Mouse (Mus musculus) cortical plate, adult 2 months (tissue): ENCODE data around the gene Ccdc85b.

Experiments used
- CTCF ChIP-seq: fragments of 200-500 bp; IDR thresholded peaks from 2 replicates; pipeline ENCODE4 v1.5.1; 2011; ENCODE audit warnings: mild to moderate bottlenecking, control low read depth, low read length; ENCODE audit not compliant: insufficient read depth; ENCODE audit errors: extremely low read depth
- POLR2A ChIP-seq: fragments of 200-500 bp; IDR thresholded peaks from 2 replicates; pipeline ENCODE4 v1.6.1; 2011; ENCODE audit warnings: mild to moderate bottlenecking, low read length, control low read depth; ENCODE audit not compliant: insufficient read depth; ENCODE audit errors: extremely low read depth

- no peak for TF ChIP-seq CTCF
- TF ChIP-seq POLR2A = no peak
Observed at GRCm38 (mm10) chr19:5456241-5456921, 1.3 kb downstream of the Ccdc85b start.
